Mouse (Mus musculus) cerebellum, adult 9-11 months (tissue): Measurements from ENCODE around the gene Olfr299.

Source experiments
- DNase-seq: peaks from one replicate; pipeline ENCODE4 v3.0.0; 2022

The Olfr299 gene

GRCm38 (mm10) chr7:86459621-86460020 lies at the start of gene Olfr299:
TSS of gene Olfr299 (plus strand) at chr7:86459921.
- DNase-seq = no peak

- no peak for DNase-seq
Observed at GRCm38 (mm10) chr7:86492384-86492783, 32.7 kb downstream of the Olfr299 start, which contains the start of gene Olfr298. TSS of gene Olfr298 (minus strand) at chr7:86492484.
